Mouse (Mus musculus): Measurements from ENCODE around the gene Ift81. TPM values are rescaled to one million over a fixed set of nuclear protein-coding genes. Genes with fewer than 3 reads are reported as not detected.

The Ift81 gene
- total RNA-seq (2023): 1 to 10 TPM; 3.0 to 6.2 TPM

GRCm38 (mm10) chr5:122613908-122614732 lies at the start of gene Ift81:
Gene Ift81, minus strand, starts transcription at chr5:122614518.

DNA sequence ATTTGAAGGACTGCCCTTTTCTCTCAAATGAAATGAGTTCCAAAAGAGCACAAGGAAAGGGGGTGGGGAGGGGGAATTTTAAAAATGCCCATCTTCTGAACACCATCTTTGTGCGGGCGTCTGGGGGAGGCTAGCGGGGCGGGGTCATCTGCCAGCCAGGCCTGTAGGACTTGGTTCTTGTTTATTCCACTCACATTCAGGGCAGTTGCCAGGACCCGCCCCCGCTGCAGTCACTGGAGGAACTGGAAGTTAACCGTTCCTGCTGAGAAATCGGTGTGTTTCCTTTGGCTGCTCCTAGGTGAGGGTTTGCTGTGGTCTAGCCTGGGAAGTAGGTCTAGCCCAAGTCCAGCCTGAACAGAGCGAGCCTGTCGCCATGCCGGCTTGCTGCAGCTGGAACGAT lies 29.4 kb upstream of the Ift81 start, which contains the start of gene P2rx7:
Gene P2rx7 (plus strand): TSS at position 211 of the 400 bp plus-strand sequence.

GRCm38 (mm10) chr5:122502077-122502941 lies 112.0 kb downstream of the Ift81 start, which contains the start of gene Atp2a2:
Gene Atp2a2, minus strand, starts transcription at chr5:122502225.

Other genes starting within 250 kb of the Ift81 start
- gene Gpn3, start 242.6 kb downstream of the Ift81 start, total RNA-seq (2023): 10 to 100 TPM; 28.6 to 45.3 TPM
- 10 to 100 TPM in 1 of 2 experiments, 1 to 10 TPM in 1; 9.8 to 10.8 TPM for gene Fam216a, start 242.2 kb downstream of the Ift81 start, total RNA-seq (2023)
- 100 to 1,000 TPM; 355 to 394 TPM for gene Arpc3, start 222.6 kb downstream of the Ift81 start, total RNA-seq (2023)
- 10 to 100 TPM; 37.5 to 39.0 TPM for gene Anapc7, start 192.8 kb downstream of the Ift81 start, total RNA-seq (2023)
- 10 to 100 TPM; 77.5 to 83.6 TPM for gene Atp2a2, start 112.3 kb downstream of the Ift81 start, total RNA-seq (2023)
- gene P2rx7, start 29.4 kb upstream of the Ift81 start, total RNA-seq (2023): 1 to 10 TPM; 1.8 to 2.5 TPM
- gene P2rx4, start 93.0 kb upstream of the Ift81 start, total RNA-seq (2023): 10 to 100 TPM; 91.9 to 95.2 TPM
- 10 to 100 TPM; 51.7 to 63.2 TPM for gene Camkk2, start 164.9 kb upstream of the Ift81 start, total RNA-seq (2023)
- 100 to 1,000 TPM; 220 to 236 TPM for gene Anapc5, start 206.8 kb upstream of the Ift81 start, total RNA-seq (2023)
- 10 to 100 TPM; 32.6 to 35.1 TPM for gene Rnf34, start 235.5 kb upstream of the Ift81 start, total RNA-seq (2023)